Mouse (Mus musculus): ENCODE data around the gene Tmem202. TPM values are rescaled to one million over a fixed set of nuclear protein-coding genes. Genes with fewer than 3 reads are reported as not detected.

Tmem202 gene
- polyA plus RNA-seq, 1 experiment from 2014 or later = not detected

GRCm38 (mm10) chr9:59486076-59486518 is 53.5 kb downstream of the Tmem202 start:
- DNase-seq (ENCODE audit: low spot score, missing footprints) (peak; percentile 96), ATAC-seq (ENCODE audit: low FRiP score) (peak; percentile 74)
- peak overlapping the region; percentile 99 for H3K4me3 ChIP-seq (ENCODE audit: low read depth, low read length)
- H3K4me2 ChIP-seq = peak overlapping the region; percentile 83
- H3K27ac ChIP-seq (ENCODE audit: low read depth, low read length) = peak overlapping the region; percentile 99
- no peaks in the 10 kb centered on the region for H3K27me3 ChIP-seq (ENCODE audit: control insufficient read depth, insufficient read depth, low read length)
- H3K36me3 ChIP-seq (ENCODE audit: control insufficient read depth, insufficient read depth, low read length) = no peaks in the 10 kb centered on the region
- H3K9me3 ChIP-seq (ENCODE audit: control insufficient read depth, low read length) = no peaks in the 10 kb centered on the region
- peaks cover 7% of the 10 kb centered on the region for H3K4me1 ChIP-seq (ENCODE audit: control insufficient read depth, insufficient read depth, low read length)
- H3K9ac ChIP-seq (ENCODE audit: low read length) = peak overlapping the region; percentile 99
- under 1% methylated on average over 51 of the region's 71 CpGs for WGBS

GRCm38 (mm10) chr9:59485511-59486075 is 54.1 kb downstream of the Tmem202 start:
- DNase-seq (ENCODE audit: low spot score, missing footprints) = peak; percentile 96
- peak; percentile 54 for ATAC-seq (ENCODE audit: low FRiP score)
- Histone ChIP-seq H3K27me3 (ENCODE audit: control insufficient read depth, insufficient read depth, low read length) (no peaks in the 10 kb centered on the region), H3K9ac (ENCODE audit: low read length) (peak overlapping the region; percentile 99), H3K4me3 (ENCODE audit: low read depth, low read length) (peak overlapping the region; percentile 99), H3K36me3 (ENCODE audit: control insufficient read depth, insufficient read depth, low read length) (no peaks in the 10 kb centered on the region), H3K4me2 (peak overlapping the region; percentile 83), H3K9me3 (ENCODE audit: control insufficient read depth, low read length) (no peaks in the 10 kb centered on the region), H3K27ac (ENCODE audit: low read depth, low read length) (peak overlapping the region; percentile 99), H3K4me1 (ENCODE audit: control insufficient read depth, insufficient read depth, low read length) (peaks cover 7% of the 10 kb centered on the region)
- WGBS = 0% methylated on average over 34 of the region's 34 CpGs

GRCm38 (mm10) chr9:59484760-59485159 is 54.9 kb downstream of the Tmem202 start:
- no peak overlapping the region for H3K27ac ChIP-seq (ENCODE audit: low read depth, low read length)
- WGBS = 16% methylated on average over 7 of the region's 7 CpGs

GRCm38 (mm10) chr9:59482419-59482818 is 57.2 kb downstream of the Tmem202 start:
- WGBS = 44% methylated on average over 1 of the region's 1 CpGs
- Histone ChIP-seq H3K4me2 (no peak overlapping the region), H3K27ac (ENCODE audit: low read depth, low read length) (no peak overlapping the region), H3K4me1 (ENCODE audit: control insufficient read depth, insufficient read depth, low read length) (peaks cover 7% of the 10 kb centered on the region), H3K27me3 (ENCODE audit: control insufficient read depth, insufficient read depth, low read length) (no peaks in the 10 kb centered on the region), H3K9ac (ENCODE audit: low read length) (no peak overlapping the region), H3K36me3 (ENCODE audit: control insufficient read depth, insufficient read depth, low read length) (no peaks in the 10 kb centered on the region; the same call in 1 of the 2 replicates), H3K9me3 (ENCODE audit: control insufficient read depth, low read length) (no peaks in the 10 kb centered on the region), H3K4me3 (ENCODE audit: low read depth, low read length) (no peak overlapping the region)
- ATAC-seq (ENCODE audit: low FRiP score) (no peak), DNase-seq (ENCODE audit: low spot score, missing footprints) (no peak)

More at GRCm38 (mm10) chr9:59484760-59485159, 54.9 kb downstream of the Tmem202 start:
- H3K4me3 ChIP-seq (ENCODE audit: low read depth, low read length) = peak overlapping the region; percentile 99
- H3K9ac ChIP-seq (ENCODE audit: low read length) = peak overlapping the region; percentile 99
- ATAC-seq (ENCODE audit: low FRiP score) = no peak
- DNase-seq (ENCODE audit: low spot score, missing footprints) = no peak
- H3K9me3 ChIP-seq (ENCODE audit: control insufficient read depth, low read length) = no peaks in the 10 kb centered on the region
- peaks cover 7% of the 10 kb centered on the region for H3K4me1 ChIP-seq (ENCODE audit: control insufficient read depth, insufficient read depth, low read length)
- H3K4me2 ChIP-seq = peak overlapping the region; percentile 83
- H3K36me3 ChIP-seq (ENCODE audit: control insufficient read depth, insufficient read depth, low read length) = no peaks in the 10 kb centered on the region
- no peaks in the 10 kb centered on the region for H3K27me3 ChIP-seq (ENCODE audit: control insufficient read depth, insufficient read depth, low read length)

- Histone ChIP-seq H3K9ac (ENCODE audit: low read length) (no peak overlapping the region), H3K27ac (ENCODE audit: low read depth, low read length) (no peak overlapping the region), H3K4me2 (no peak overlapping the region), H3K9me3 (ENCODE audit: control insufficient read depth, low read length) (no peaks in the 10 kb centered on the region), H3K27me3 (ENCODE audit: control insufficient read depth, insufficient read depth, low read length) (no peaks in the 10 kb centered on the region), H3K36me3 (ENCODE audit: control insufficient read depth, insufficient read depth, low read length) (no peaks in the 10 kb centered on the region; the same call in 1 of the 2 replicates), H3K4me3 (ENCODE audit: low read depth, low read length) (no peak overlapping the region), H3K4me1 (ENCODE audit: control insufficient read depth, insufficient read depth, low read length) (no peaks in the 10 kb centered on the region)
- WGBS = 98% methylated on average over 2 of the region's 2 CpGs
- DNase-seq (ENCODE audit: low spot score, missing footprints) (no peak), ATAC-seq (ENCODE audit: low FRiP score) (no peak)
Observed at GRCm38 (mm10) chr9:59476617-59477016, 63.0 kb downstream of the Tmem202 start.

GRCm38 (mm10) chr9:59474838-59475237 is 64.8 kb downstream of the Tmem202 start:
- no peak overlapping the region for H3K27ac ChIP-seq (ENCODE audit: low read depth, low read length)
- H3K36me3 ChIP-seq (ENCODE audit: control insufficient read depth, insufficient read depth, low read length) = no peaks in the 10 kb centered on the region; the same call in 1 of the 2 replicates
- H3K4me2 ChIP-seq = no peak overlapping the region
- DNase-seq (ENCODE audit: low spot score, missing footprints) (no peak), ATAC-seq (ENCODE audit: low FRiP score) (no peak)
- no peak overlapping the region for H3K9ac ChIP-seq (ENCODE audit: low read length)
- H3K27me3 ChIP-seq (ENCODE audit: control insufficient read depth, insufficient read depth, low read length) = no peaks in the 10 kb centered on the region
- no peaks in the 10 kb centered on the region for H3K4me1 ChIP-seq (ENCODE audit: control insufficient read depth, insufficient read depth, low read length)
- WGBS = 71% methylated on average over 1 of the region's 1 CpGs
- H3K9me3 ChIP-seq (ENCODE audit: control insufficient read depth, low read length) = no peaks in the 10 kb centered on the region
- no peak overlapping the region for H3K4me3 ChIP-seq (ENCODE audit: low read depth, low read length)

GRCm38 (mm10) chr9:59473171-59473570 is 66.5 kb downstream of the Tmem202 start:
- no peaks in the 10 kb centered on the region; the same call in 1 of the 2 replicates for H3K36me3 ChIP-seq (ENCODE audit: control insufficient read depth, insufficient read depth, low read length)

GRCm38 (mm10) chr9:59469446-59469845 is 70.2 kb downstream of the Tmem202 start:
- Histone ChIP-seq H3K9me3 (ENCODE audit: control insufficient read depth, low read length) (no peaks in the 10 kb centered on the region), H3K4me2 (no peak overlapping the region), H3K36me3 (ENCODE audit: control insufficient read depth, insufficient read depth, low read length) (no peaks in the 10 kb centered on the region; the same call in 1 of the 2 replicates), H3K27me3 (ENCODE audit: control insufficient read depth, insufficient read depth, low read length) (no peaks in the 10 kb centered on the region), H3K9ac (ENCODE audit: low read length) (no peak overlapping the region), H3K27ac (ENCODE audit: low read depth, low read length) (no peak overlapping the region), H3K4me3 (ENCODE audit: low read depth, low read length) (no peak overlapping the region), H3K4me1 (ENCODE audit: control insufficient read depth, insufficient read depth, low read length) (no peaks in the 10 kb centered on the region)
- 91% methylated on average over 1 of the region's 1 CpGs for WGBS
- no peak for ATAC-seq (ENCODE audit: low FRiP score)
- no peak for DNase-seq (ENCODE audit: low spot score, missing footprints)

More at GRCm38 (mm10) chr9:59473171-59473570, 66.5 kb downstream of the Tmem202 start:
- Histone ChIP-seq H3K27ac (ENCODE audit: low read depth, low read length) (no peak overlapping the region), H3K9me3 (ENCODE audit: control insufficient read depth, low read length) (no peaks in the 10 kb centered on the region), H3K4me2 (no peak overlapping the region), H3K4me1 (ENCODE audit: control insufficient read depth, insufficient read depth, low read length) (no peaks in the 10 kb centered on the region), H3K27me3 (ENCODE audit: control insufficient read depth, insufficient read depth, low read length) (no peaks in the 10 kb centered on the region), H3K4me3 (ENCODE audit: low read depth, low read length) (no peak overlapping the region), H3K9ac (ENCODE audit: low read length) (no peak overlapping the region)
- WGBS = 83% methylated on average over 2 of the region's 2 CpGs
- ATAC-seq (ENCODE audit: low FRiP score) = no peak
- DNase-seq (ENCODE audit: low spot score, missing footprints) = no peak
